Mouse (Mus musculus) erythroblast, embryonic 14.5 days (primary cell): ENCODE results near the gene Hmg20b.
A peak's percentile ranks its signal among the peaks of the same experiment; 100 is the strongest.

Experiments used
- GATA1 ChIP-seq: IDR thresholded peaks from 2 replicates; pipeline ENCODE4 v1.6.1; 2012; ENCODE audit warnings: low read length, inconsistent platforms, mixed read lengths
- TAL1 ChIP-seq: IDR thresholded peaks from 3 replicates; pipeline ENCODE4 v1.6.1; 2012; ENCODE audit warnings: low read length, inconsistent platforms, mixed read lengths

GRCm38 (mm10) chr10:81382039-81382438, 31.8 kb upstream of the Hmg20b start:
- TF ChIP-seq TAL1 (peak; percentile 98), GATA1 (peak; percentile 98)
